Mouse (Mus musculus) liver, adult 2 months (tissue): Measurements from ENCODE around the gene Rela.

ENCODE experiments used
- CTCF ChIP-seq: fragments of 200-500 bp; IDR thresholded peaks from 2 replicates; pipeline ENCODE4 v1.5.1; 2011; ENCODE audit warnings: low read depth, low read length, control low read depth
- POLR2A ChIP-seq: fragments of 200-500 bp; IDR thresholded peaks from 2 replicates; pipeline ENCODE4 v1.6.1; 2011; ENCODE audit warnings: low read length, control low read depth; ENCODE audit not compliant: insufficient read depth; ENCODE audit errors: extremely low read depth

DNA sequence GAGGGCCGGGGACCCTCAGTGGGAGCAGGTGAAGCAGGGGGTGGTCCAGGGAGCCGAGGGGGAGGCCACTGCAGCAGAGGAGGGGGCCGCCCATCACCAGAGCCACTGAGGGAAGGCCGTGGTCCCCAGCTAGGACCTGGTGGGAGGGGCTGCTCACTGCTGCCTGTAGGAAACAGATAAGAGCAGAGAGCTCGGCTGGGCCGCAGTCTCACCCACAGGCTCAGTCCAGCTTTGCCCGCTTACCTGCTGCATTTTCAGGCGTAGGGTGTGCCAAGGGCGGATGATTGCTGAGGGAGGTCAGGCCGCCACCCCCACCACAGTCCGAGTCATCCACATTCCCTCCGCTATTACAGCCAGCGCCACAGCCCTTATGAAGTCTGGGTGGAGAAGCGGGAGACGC, 28.2 kb downstream of the Rela start:
- no peak for TF ChIP-seq CTCF
- no peak for TF ChIP-seq POLR2A
